Mouse (Mus musculus) heart, adult 2 months (tissue): ENCODE measurements at regions not wholly inside any gene's neighbourhood (a gene's known extent, or its start where the extent isn't known, plus 50 kb on each side); places are given as distances from the start of the nearest gene placed in this dataset.

Source experiments
- CTCF ChIP-seq: fragments of 200-600 bp; IDR thresholded peaks from 2 replicates; pipeline ENCODE4 v1.8.1; 2022; ENCODE audit warnings: antibody characterized with exemption, mild to moderate bottlenecking, moderate library complexity
- POLR2A ChIP-seq: fragments of 200-500 bp; IDR thresholded peaks from 2 replicates; pipeline ENCODE4 v1.6.1; 2011; ENCODE audit warnings: mild to moderate bottlenecking, low read depth, low read length, control low read depth; ENCODE audit not compliant: insufficient read depth

GRCm38 (mm10) chr13:107492448-107492847 is 470.5 kb upstream of the Kif2a start:
- TF ChIP-seq CTCF = no peak
- TF ChIP-seq POLR2A = no peak
